Mouse (Mus musculus) lung, adult 18-20 months (tissue): ENCODE results near the gene Fanca.

Source experiments
- DNase-seq, 2 experiments: peaks; one replicate each; pipeline ENCODE4 v3.0.0; 2022; ENCODE audit warnings: mixed read lengths in 2 of 2

Fanca gene

GRCm38 (mm10) chr8:123318467-123318911, at the start of gene Fanca:
TSS of gene Fanca (minus strand) at chr8:123318576.
- DNase-seq, result peak; percentile 94 to 95

GRCm38 (mm10) chr8:123361082-123361739, 42.8 kb upstream of the Fanca start:
- DNase-seq, result peak; percentile 54 to 60

GRCm38 (mm10) chr8:123353216-123353615, 34.8 kb upstream of the Fanca start:
- DNase-seq, result no peak

- DNase-seq, result peak in 1 of 2 experiments; percentile 26
Observed at GRCm38 (mm10) chr8:123352786-123353185, 34.4 kb upstream of the Fanca start.

- DNase-seq, result no peak
Observed at GRCm38 (mm10) chr8:123352118-123352517, 33.7 kb upstream of the Fanca start.

- no peak for DNase-seq
Observed at GRCm38 (mm10) chr8:123349073-123349472, 30.7 kb upstream of the Fanca start.

GRCm38 (mm10) chr8:123348237-123348843, 30.0 kb upstream of the Fanca start:
- DNase-seq, result peak in 1 of 2 experiments; percentile 33

- DNase-seq, result no peak
Observed at GRCm38 (mm10) chr8:123347293-123347692, 28.9 kb upstream of the Fanca start.

- DNase-seq, result no peak
Observed at GRCm38 (mm10) chr8:123345856-123346255, 27.5 kb upstream of the Fanca start.

- DNase-seq, result no peak
Observed at GRCm38 (mm10) chr8:123345135-123345534, 26.8 kb upstream of the Fanca start.

- peak; percentile 28 to 47 for DNase-seq
Observed at GRCm38 (mm10) chr8:123343422-123343821, 25.0 kb upstream of the Fanca start.

GRCm38 (mm10) chr8:123342911-123343310, 24.5 kb upstream of the Fanca start:
- DNase-seq, result no peak

- peak in 1 of 2 experiments; percentile 21 for DNase-seq
Observed at GRCm38 (mm10) chr8:123342253-123342652, 23.9 kb upstream of the Fanca start.

GRCm38 (mm10) chr8:123341040-123342015, 23.0 kb upstream of the Fanca start:
- peak in 1 of 2 experiments; percentile 46 for DNase-seq

- DNase-seq, result no peak
Observed at GRCm38 (mm10) chr8:123340071-123340470, 21.7 kb upstream of the Fanca start.

- peak; percentile 17 to 50 for DNase-seq
Observed at GRCm38 (mm10) chr8:123337475-123337874, 19.1 kb upstream of the Fanca start.

GRCm38 (mm10) chr8:123334467-123334866, 16.1 kb upstream of the Fanca start:
- DNase-seq, result no peak

- no peak for DNase-seq
Observed at GRCm38 (mm10) chr8:123333864-123334263, 15.5 kb upstream of the Fanca start.

- no peak for DNase-seq
Observed at GRCm38 (mm10) chr8:123333091-123333587, 14.8 kb upstream of the Fanca start.

GRCm38 (mm10) chr8:123332262-123333090, 14.1 kb upstream of the Fanca start, which contains the start of gene Spire2:
TSS of gene Spire2 (plus strand) at chr8:123332713.
- DNase-seq, result peak; percentile 74 to 84

- DNase-seq, result no peak
Observed at GRCm38 (mm10) chr8:123331810-123332209, 13.4 kb upstream of the Fanca start.

GRCm38 (mm10) chr8:123331301-123331700, 12.9 kb upstream of the Fanca start:
- peak in 1 of 2 experiments; percentile 16 for DNase-seq
